Mouse (Mus musculus) G1E (cell line): ENCODE measurements around the gene 4930544G11Rik.

Experiments used
- CTCF ChIP-seq: IDR thresholded peaks from 2 replicates; pipeline ENCODE4 v1.5.1; 2012; ENCODE audit warnings: low read depth, low read length, inconsistent platforms, mixed read lengths
- GATA1 ChIP-seq: IDR thresholded peaks from 2 replicates; pipeline ENCODE4 v1.6.1; 2012; ENCODE audit warnings: borderline replicate concordance, low read length, inconsistent platforms, mixed read lengths
- GATA2 ChIP-seq: IDR thresholded peaks from 2 replicates; pipeline ENCODE4 v1.6.1; 2012; ENCODE audit warnings: low read depth, low read length, inconsistent platforms, borderline replicate concordance
- POLR2AphosphoS5 ChIP-seq: IDR thresholded peaks from 2 replicates; pipeline ENCODE4 v1.6.1; 2012; ENCODE audit warnings: low read depth, low read length, inconsistent platforms; ENCODE audit not compliant: insufficient replicate concordance
- TAL1 ChIP-seq: conservative IDR thresholded peaks from 2 replicates; pipeline ENCODE4 v1.6.1; 2012; ENCODE audit warnings: low read depth, low read length, inconsistent platforms, mixed read lengths

DNA sequence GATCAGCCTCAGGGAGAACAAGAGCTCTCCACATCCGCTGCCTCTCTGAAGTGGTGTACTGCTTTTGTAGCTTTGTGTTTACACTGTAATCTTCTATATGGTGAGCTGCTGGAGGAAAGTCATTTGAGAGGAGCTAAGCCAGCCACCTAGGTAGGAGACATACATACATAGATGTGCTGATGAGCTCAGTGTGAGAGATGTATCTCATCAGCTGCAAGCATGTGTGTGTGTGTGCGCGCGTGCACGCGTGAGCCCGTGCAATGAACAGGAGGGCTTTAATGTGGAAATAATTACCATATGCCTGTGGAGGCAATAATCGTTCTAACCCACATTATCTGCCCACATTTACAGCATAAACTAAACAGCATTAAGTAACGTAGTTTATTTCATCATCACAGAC, 18.0 kb downstream of the 4930544G11Rik start:
- no peak for TF ChIP-seq CTCF
- no peak for TF ChIP-seq GATA1
- TF ChIP-seq POLR2AphosphoS5: no peak
- TF ChIP-seq GATA2: no peak
- no peak for TF ChIP-seq TAL1
